In the genomic region with DNA sequence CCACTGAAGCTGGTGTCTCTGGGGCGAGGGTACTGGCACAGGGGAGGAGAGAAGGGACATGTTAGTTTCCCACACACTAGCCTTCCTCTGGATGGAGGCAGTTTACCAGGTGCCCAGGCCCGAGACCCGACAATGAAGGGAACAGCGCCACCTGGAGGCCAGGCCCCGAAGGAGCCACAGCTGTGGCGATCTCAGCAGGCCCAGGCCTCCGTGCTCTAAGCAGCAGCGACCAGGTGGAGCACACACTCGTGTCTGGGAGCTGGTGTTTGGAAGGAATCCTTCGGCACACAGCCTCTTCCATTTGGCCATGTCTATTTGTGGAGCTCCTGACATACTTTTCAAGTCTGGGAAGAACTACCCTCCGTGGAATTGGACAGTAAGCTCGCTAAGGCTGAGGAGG, we compare ENCODE assay signal across 8 mouse cellular contexts. TPM values are rescaled to one million over a fixed set of nuclear protein-coding genes. Genes with fewer than 3 reads are reported as not detected.
DNase-seq lines count a peak whose midpoint lies in the region; ATAC-seq lines count a peak whose summit lies in the region.

No protein-coding gene starts in this region.

- peaks cover 62% of the 10 kb centered on the region for H3K4me1 ChIP-seq in midbrain, embryonic 15.5 days

- H3K4me2 ChIP-seq in midbrain, embryonic 15.5 days: no peak overlapping the region

- peaks cover 9% of the 10 kb centered on the region; the same call in 1 of the 2 replicates for H3K36me3 ChIP-seq in midbrain, embryonic 15.5 days (replicated peaks)

- intact Hi-C loops in heart, postnatal 10 days (cut with DNase I): loop anchor here (2.0 to 5.0 kb wide), 2 partner anchors 53 to 92 kb away; no protein-coding TSS in a partner anchor
- intact Hi-C loops in left cerebral cortex, postnatal 14 days (cut with DNase I): no loop called here

- H3K9me3 ChIP-seq in midbrain, embryonic 15.5 days: no peaks in the 10 kb centered on the region

- ATAC-seq in cerebellum, adult (ENCODE audit: insufficient number of reproducible peaks, low FRiP score, low TSS enrichment): no peak
- no peak for ATAC-seq in midbrain, embryonic 15.5 days (replicated peaks)

- peak overlapping the region; percentile 28; the same call in 1 of the 2 replicates for H3K27ac ChIP-seq in midbrain, embryonic 15.5 days

- DNase-seq in cerebellum, adult 11 months: peak; percentile 82
- peak; percentile 64 for DNase-seq in adipocyte (ENCODE audit: low spot score)
- peak; percentile 76 for DNase-seq in embryo, embryonic 10.5 days (ENCODE audit: low spot score)
- peak; percentile 73 to 85 for DNase-seq in heart, postnatal 10 days
- peak; percentile 69 to 88 for DNase-seq in left cerebral cortex, postnatal 14 days (ENCODE audit: low spot score in 2 of 2)
- peak; percentile 60 for DNase-seq in spleen, postnatal 36 days (ENCODE audit: low spot score in 2 of 2)

- H3K27me3 ChIP-seq in midbrain, embryonic 15.5 days (replicated peaks): no peaks in the 10 kb centered on the region

- 33% methylated on average over 12 of the region's 12 CpGs for WGBS in midbrain, embryonic 15.5 days

- H3K4me3 ChIP-seq in midbrain, embryonic 15.5 days: no peak overlapping the region

- 0 out of 2 replicates have a peak overlapping the region, but pooled peaks have one; percentile 14 for H3K9ac ChIP-seq in midbrain, embryonic 15.5 days

RNA-seq across cellular contexts. Expression of a gene that starts 8.5 kb away (rescaled TPM):
- 100 to 1,000 TPM; 278 to 279 TPM for total RNA-seq in heart, postnatal 10 days (2021)
- total RNA-seq in left cerebral cortex, postnatal 14 days (2021): 100 to 1,000 TPM; 201 to 202 TPM
- 365 and 372 TPM in 2 replicates for polyA plus RNA-seq in midbrain, embryonic 15.5 days (2015; fragmentation: Nextera tagmentation; extraction: Ambion mirVana)

RNA-seq across cellular contexts. Expression of a gene that starts 42.4 kb away (rescaled TPM):
- total RNA-seq in heart, postnatal 10 days (2021): 1 to 10 TPM; 9.2 to 10.0 TPM
- total RNA-seq in left cerebral cortex, postnatal 14 days (2021): under 1 TPM; 0.23 to 0.29 TPM
- 0.21 and 0.40 TPM in 2 replicates for polyA plus RNA-seq in midbrain, embryonic 15.5 days (2015; fragmentation: Nextera tagmentation; extraction: Ambion mirVana)

Comparison
In these comparisons a context has a peak if more than half of its experiments do, and no peak if none do; other contexts are left out.
1. RNA of a gene that starts 42.4 kb away (total RNA-seq): 9.2 to 10.0 TPM in heart, postnatal 10 days; 0.23 to 0.29 TPM in left cerebral cortex, postnatal 14 days; every median in the first group is over 4 times any median in the second.
2. Peak in every context shown above with its lines, with median percentiles within 50 percentile points of each other: DNase-seq.